Mouse (Mus musculus) regulatory T cell (primary cell): Measurements from ENCODE around the gene Elovl6.

Experiments
- in situ Hi-C: fragments of 300-600 bp; cut with MboI, MseI; formaldehyde crosslinking; loops from one replicate; pipeline ENCODE4 v1.15.1; 2025; ENCODE audit warnings: high pct_unique_total_duplicates

Gene Elovl6

GRCm38 (mm10) chr3:129532180-129532864 lies at the start of gene Elovl6:
Gene Elovl6 (plus strand): TSS chr3:129532355.
- in situ Hi-C loops: loop anchor here (5.0 to 25.0 kb wide), 3 partner anchors 220 to 1605 kb away; partner anchors contain the start of gene Sec24b

GRCm38 (mm10) chr3:129488774-129489173 lies 43.4 kb upstream of the Elovl6 start:
- in situ Hi-C loops: no loop called here

- in situ Hi-C loops: no loop called here
Measured at GRCm38 (mm10) chr3:129494123-129494522, 38.0 kb upstream of the Elovl6 start.

- in situ Hi-C loops: no loop called here
Measured at GRCm38 (mm10) chr3:129494731-129495130, 37.4 kb upstream of the Elovl6 start.

- in situ Hi-C loops: no loop called here
Measured at GRCm38 (mm10) chr3:129503781-129504180, 28.4 kb upstream of the Elovl6 start.

GRCm38 (mm10) chr3:129504928-129505327 lies 27.2 kb upstream of the Elovl6 start:
- in situ Hi-C loops: no loop called here

GRCm38 (mm10) chr3:129507736-129508135 lies 24.4 kb upstream of the Elovl6 start:
- in situ Hi-C loops: no loop called here

GRCm38 (mm10) chr3:129508571-129508970 lies 23.6 kb upstream of the Elovl6 start:
- in situ Hi-C loops: no loop called here

GRCm38 (mm10) chr3:129509725-129510124 lies 22.4 kb upstream of the Elovl6 start:
- in situ Hi-C loops: no loop called here

- in situ Hi-C loops: loop anchor here (5.0 kb wide), 1 partner anchor 171 kb away; no protein-coding TSS in a partner anchor
Measured at GRCm38 (mm10) chr3:129515863-129516436, 16.2 kb upstream of the Elovl6 start.

GRCm38 (mm10) chr3:129520499-129520898 lies 11.7 kb upstream of the Elovl6 start:
- in situ Hi-C loops: loop anchor here (5.0 kb wide), 1 partner anchor 92 kb away; no protein-coding TSS in a partner anchor

- in situ Hi-C loops: loop anchor here (5.0 kb wide), 1 partner anchor 89 kb away; no protein-coding TSS in a partner anchor
Measured at GRCm38 (mm10) chr3:129523456-129524143, 8.6 kb upstream of the Elovl6 start.

GRCm38 (mm10) chr3:129527046-129527445 lies 5.1 kb upstream of the Elovl6 start:
- in situ Hi-C loops: loop anchor here (25.0 kb wide), 2 partner anchors 535 to 1610 kb away; partner anchors contain the start of gene Sec24b

GRCm38 (mm10) chr3:129529311-129529710 lies 2.8 kb upstream of the Elovl6 start:
- in situ Hi-C loops: loop anchor here (25.0 kb wide), 2 partner anchors 533 to 1608 kb away; partner anchors contain the start of gene Sec24b

- in situ Hi-C loops: loop anchor here (5.0 to 25.0 kb wide), 3 partner anchors 218 to 1607 kb away; partner anchors contain the start of gene Sec24b
Measured at GRCm38 (mm10) chr3:129530461-129530860, 1.7 kb upstream of the Elovl6 start.

GRCm38 (mm10) chr3:129532865-129533742 lies 949 bp downstream of the Elovl6 start:
- in situ Hi-C loops: loop anchor here (5.0 to 25.0 kb wide), 3 partner anchors 221 to 1604 kb away; partner anchors contain the start of gene Sec24b

GRCm38 (mm10) chr3:129533743-129534530 lies 1.8 kb downstream of the Elovl6 start:
- in situ Hi-C loops: loop anchor here (5.0 to 25.0 kb wide), 3 partner anchors 222 to 1603 kb away; partner anchors contain the start of gene Sec24b

- in situ Hi-C loops: loop anchor here (25.0 kb wide), 2 partner anchors 527 to 1602 kb away; partner anchors contain the start of gene Sec24b
Measured at GRCm38 (mm10) chr3:129535444-129535843, 3.3 kb downstream of the Elovl6 start.

- in situ Hi-C loops: loop anchor here (25.0 kb wide), 2 partner anchors 526 to 1601 kb away; partner anchors contain the start of gene Sec24b
Measured at GRCm38 (mm10) chr3:129536109-129536508, 4.0 kb downstream of the Elovl6 start.

- in situ Hi-C loops: loop anchor here (25.0 kb wide), 2 partner anchors 524 to 1599 kb away; partner anchors contain the start of gene Sec24b
Measured at GRCm38 (mm10) chr3:129537954-129538353, 5.8 kb downstream of the Elovl6 start.
